Mouse (Mus musculus): Measurements from ENCODE around the gene Gabrb1. TPM values are rescaled to one million over a fixed set of nuclear protein-coding genes. Genes with fewer than 3 reads are reported as not detected.

The Gabrb1 gene
- 0.24 and 0.27 TPM in 2 replicates for polyA plus RNA-seq (2014; fragmentation: Nextera tagmentation; extraction: Ambion mirVana)

DNA sequence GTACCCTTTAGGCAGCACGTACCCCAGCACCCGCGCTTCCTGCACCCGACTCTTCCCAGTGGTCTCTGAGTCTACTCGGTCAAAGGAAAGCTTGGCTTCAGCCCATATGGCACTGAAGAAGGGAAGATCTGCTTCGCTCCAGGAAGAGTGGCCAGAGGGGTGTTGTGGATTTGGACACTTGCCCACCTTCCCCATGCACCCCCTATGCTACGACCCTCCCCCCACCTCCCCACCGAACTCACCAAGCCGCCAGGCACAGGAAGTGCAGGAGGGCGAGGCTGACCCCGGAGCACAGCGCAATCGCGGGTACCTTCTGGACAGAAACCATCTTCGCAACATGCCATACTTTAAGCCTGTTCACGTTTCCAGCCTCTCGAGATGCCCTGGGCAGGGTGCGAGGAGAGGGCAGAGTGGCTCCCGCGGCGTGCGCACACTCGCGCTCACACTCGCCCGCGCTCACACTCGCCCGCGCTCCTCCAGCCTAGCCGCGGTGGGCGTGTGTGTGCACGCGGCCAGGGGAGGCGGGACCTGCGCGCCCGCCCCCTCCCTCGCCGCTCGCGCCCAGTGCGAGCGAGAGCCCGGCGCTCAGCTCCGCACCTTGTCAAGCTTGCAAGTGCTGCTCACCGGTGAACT, at the start of gene Gabrb1:
TSS of gene Gabrb1 (plus strand) at position 632 of the 633 bp plus-strand sequence.
- Histone ChIP-seq H3K4me3 (ENCODE audit: low read depth, low read length) (peak within 1 kb of the TSS; percentile 52), H3K27ac (ENCODE audit: low read depth) (no peak within 1 kb of the TSS), H3K36me3 (ENCODE audit: insufficient read depth) (no peaks in the 10 kb centered on the region), H3K9me3 (ENCODE audit: low read depth, low read length) (no peaks in the 10 kb centered on the region), H3K4me1 (ENCODE audit: insufficient read depth) (no peaks in the 10 kb centered on the region), H3K4me2 (peak within 1 kb of the TSS; percentile 96), H3K27me3 (ENCODE audit: insufficient read depth, low read length) (peaks cover 14% of the 10 kb centered on the region; the same call in 1 of the 2 replicates), H3K9ac (peak within 1 kb of the TSS; percentile 39; the same call in 1 of the 2 replicates)
- under 1% methylated on average over 49 of the region's 49 CpGs for WGBS
- peak; percentile 91 for ATAC-seq (ENCODE audit: insufficient read depth)
- peak; percentile 57 for DNase-seq
- no peak for TF ChIP-seq CTCF (IDR thresholded peaks at IDR 0.05; ENCODE audit: low read depth)

DNA sequence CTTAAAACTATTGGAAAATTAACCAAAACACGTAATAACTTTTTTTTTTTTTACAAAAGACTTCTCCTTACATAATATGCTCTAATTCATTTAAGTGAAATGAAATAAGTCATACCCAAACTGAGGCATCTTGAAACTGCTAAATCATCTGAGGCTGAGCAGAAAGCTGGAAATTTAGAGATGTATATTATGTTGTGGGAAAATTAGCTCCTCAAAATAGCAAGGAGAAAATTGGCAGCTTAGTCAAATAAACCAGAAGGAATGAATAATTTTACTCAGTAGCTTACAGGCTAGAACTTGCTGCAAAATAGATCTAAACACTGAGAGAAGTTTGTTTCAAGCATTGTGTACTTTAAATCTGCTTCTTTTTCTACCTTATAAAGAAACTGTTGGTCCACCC, 49.2 kb upstream of the Gabrb1 start:
- Histone ChIP-seq H3K27me3 (ENCODE audit: insufficient read depth, low read length) (no peaks in the 10 kb centered on the region), H3K4me3 (ENCODE audit: low read depth, low read length) (no peak overlapping the region), H3K27ac (ENCODE audit: low read depth) (no peak overlapping the region), H3K36me3 (ENCODE audit: insufficient read depth) (no peaks in the 10 kb centered on the region), H3K9me3 (ENCODE audit: low read depth, low read length) (no peaks in the 10 kb centered on the region), H3K9ac (no peak overlapping the region), H3K4me2 (no peak overlapping the region), H3K4me1 (ENCODE audit: insufficient read depth) (no peaks in the 10 kb centered on the region)
- 84% methylated on average over 1 of the region's 1 CpGs for WGBS
- TF ChIP-seq CTCF (IDR thresholded peaks at IDR 0.05; ENCODE audit: low read depth): no peak
- ATAC-seq (ENCODE audit: insufficient read depth): no peak
- DNase-seq: no peak

DNA sequence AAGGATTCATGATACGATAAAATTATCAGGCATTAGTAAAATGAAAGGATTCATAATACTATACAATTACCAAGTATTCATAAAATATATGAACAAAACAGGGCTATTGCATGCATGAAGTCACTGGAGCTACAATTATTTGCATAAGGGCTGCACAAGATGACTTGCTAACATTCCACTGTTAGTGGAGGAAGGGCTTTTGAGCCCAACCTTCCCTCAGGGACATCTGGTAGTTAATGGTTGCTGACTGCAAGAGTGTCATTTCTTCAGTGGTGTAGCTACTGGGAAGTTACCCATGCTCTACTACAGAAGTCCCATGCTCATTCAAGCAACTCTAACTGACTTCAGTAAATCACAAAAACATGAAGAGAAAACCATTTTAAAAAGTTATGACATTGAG, 43.6 kb upstream of the Gabrb1 start:
- TF ChIP-seq CTCF (IDR thresholded peaks at IDR 0.05; ENCODE audit: low read depth): no peak
- Histone ChIP-seq H3K4me3 (ENCODE audit: low read depth, low read length) (no peak overlapping the region), H3K27me3 (ENCODE audit: insufficient read depth, low read length) (no peaks in the 10 kb centered on the region), H3K27ac (ENCODE audit: low read depth) (no peak overlapping the region), H3K36me3 (ENCODE audit: insufficient read depth) (no peaks in the 10 kb centered on the region), H3K9me3 (ENCODE audit: low read depth, low read length) (no peaks in the 10 kb centered on the region), H3K9ac (no peak overlapping the region), H3K4me2 (no peak overlapping the region), H3K4me1 (ENCODE audit: insufficient read depth) (no peaks in the 10 kb centered on the region)
- 98% methylated on average over 1 of the region's 1 CpGs for WGBS
- ATAC-seq (ENCODE audit: insufficient read depth) (no peak), DNase-seq (no peak)

DNA sequence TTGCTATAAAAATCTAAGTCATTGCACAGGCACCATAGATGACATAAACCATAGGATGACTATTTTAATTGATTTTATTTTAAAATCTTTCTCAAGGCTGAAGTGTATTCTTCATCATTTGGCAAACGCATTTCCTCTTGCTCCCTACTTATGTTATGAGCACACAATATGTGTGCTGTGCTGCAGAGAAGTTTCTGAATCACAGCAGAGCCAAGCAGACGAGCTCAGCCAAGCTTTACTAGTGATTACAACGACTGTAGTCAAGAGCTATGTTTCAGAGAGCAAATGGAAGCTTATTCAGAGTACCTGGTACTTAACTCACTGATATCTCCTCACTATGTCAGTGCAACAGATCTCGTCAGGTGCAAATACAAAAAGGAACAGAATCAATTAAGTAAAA, 41.2 kb upstream of the Gabrb1 start:
- no peak for TF ChIP-seq CTCF (IDR thresholded peaks at IDR 0.05; ENCODE audit: low read depth)
- 57% methylated on average over 4 of the region's 4 CpGs for WGBS
- H3K4me1 ChIP-seq (ENCODE audit: insufficient read depth): no peaks in the 10 kb centered on the region
- no peaks in the 10 kb centered on the region for H3K36me3 ChIP-seq (ENCODE audit: insufficient read depth)
- H3K4me3 ChIP-seq (ENCODE audit: low read depth, low read length): no peak overlapping the region
- no peak overlapping the region for H3K4me2 ChIP-seq
- DNase-seq (no peak), ATAC-seq (ENCODE audit: insufficient read depth) (no peak)
- H3K9me3 ChIP-seq (ENCODE audit: low read depth, low read length): no peaks in the 10 kb centered on the region
- no peaks in the 10 kb centered on the region for H3K27me3 ChIP-seq (ENCODE audit: insufficient read depth, low read length)
- no peak overlapping the region for H3K27ac ChIP-seq (ENCODE audit: low read depth)
- no peak overlapping the region for H3K9ac ChIP-seq

GRCm38 (mm10) chr5:71627820-71628219, 30.1 kb upstream of the Gabrb1 start:
- H3K4me2 ChIP-seq: no peak overlapping the region
- H3K9ac ChIP-seq: no peak overlapping the region
- H3K36me3 ChIP-seq (ENCODE audit: insufficient read depth): no peaks in the 10 kb centered on the region
- no peak overlapping the region for H3K27ac ChIP-seq (ENCODE audit: low read depth)
- H3K4me3 ChIP-seq (ENCODE audit: low read depth, low read length): no peak overlapping the region
- ATAC-seq (ENCODE audit: insufficient read depth): no peak
- H3K9me3 ChIP-seq (ENCODE audit: low read depth, low read length): no peaks in the 10 kb centered on the region
- no peaks in the 10 kb centered on the region for H3K27me3 ChIP-seq (ENCODE audit: insufficient read depth, low read length)
- DNase-seq: no peak
- H3K4me1 ChIP-seq (ENCODE audit: insufficient read depth): no peaks in the 10 kb centered on the region
- 86% methylated on average over 3 of the region's 3 CpGs for WGBS
- TF ChIP-seq CTCF (IDR thresholded peaks at IDR 0.05; ENCODE audit: low read depth): no peak

DNA sequence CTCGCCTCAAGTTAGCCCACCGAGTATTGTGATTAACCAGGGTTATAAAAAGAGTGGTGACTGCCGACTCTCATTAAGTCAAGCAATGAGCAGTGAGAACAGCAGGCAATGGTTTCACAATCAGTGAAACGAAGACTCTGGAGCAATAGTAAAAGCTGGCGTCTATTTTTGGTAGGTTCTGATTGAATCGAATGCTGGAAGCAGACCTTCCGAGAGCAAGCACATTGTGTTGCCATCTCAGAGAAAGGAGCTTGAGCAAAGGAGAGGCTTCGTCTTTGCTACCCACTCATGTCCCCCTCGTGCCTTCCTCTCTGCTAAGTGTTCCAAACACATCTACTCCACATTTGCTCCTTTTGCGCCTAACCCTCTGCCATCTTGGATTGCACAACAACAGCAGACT, 18.1 kb upstream of the Gabrb1 start:
- H3K4me2 ChIP-seq: no peak overlapping the region
- no peak for ATAC-seq (ENCODE audit: insufficient read depth)
- H3K4me1 ChIP-seq (ENCODE audit: insufficient read depth): no peaks in the 10 kb centered on the region
- DNase-seq: no peak
- no peak overlapping the region for H3K9ac ChIP-seq
- TF ChIP-seq CTCF (IDR thresholded peaks at IDR 0.05; ENCODE audit: low read depth): no peak
- 86% methylated on average over 10 of the region's 10 CpGs for WGBS
- no peak overlapping the region for H3K4me3 ChIP-seq (ENCODE audit: low read depth, low read length)
- H3K27ac ChIP-seq (ENCODE audit: low read depth): no peak overlapping the region
- no peaks in the 10 kb centered on the region for H3K9me3 ChIP-seq (ENCODE audit: low read depth, low read length)
- no peaks in the 10 kb centered on the region for H3K36me3 ChIP-seq (ENCODE audit: insufficient read depth)
- no peaks in the 10 kb centered on the region for H3K27me3 ChIP-seq (ENCODE audit: insufficient read depth, low read length)

- no peaks in the 10 kb centered on the region for H3K9me3 ChIP-seq (ENCODE audit: low read depth, low read length)
- TF ChIP-seq CTCF (IDR thresholded peaks at IDR 0.05; ENCODE audit: low read depth): no peak
- DNase-seq (no peak), ATAC-seq (ENCODE audit: insufficient read depth) (no peak)
- H3K9ac ChIP-seq: no peak overlapping the region
- H3K27me3 ChIP-seq (ENCODE audit: insufficient read depth, low read length): no peaks in the 10 kb centered on the region
- no peak overlapping the region for H3K4me3 ChIP-seq (ENCODE audit: low read depth, low read length)
- H3K36me3 ChIP-seq (ENCODE audit: insufficient read depth): no peaks in the 10 kb centered on the region
- H3K27ac ChIP-seq (ENCODE audit: low read depth): no peak overlapping the region
- H3K4me2 ChIP-seq: no peak overlapping the region
- H3K4me1 ChIP-seq (ENCODE audit: insufficient read depth): no peaks in the 10 kb centered on the region
- WGBS: 87% methylated on average over 2 of the region's 2 CpGs
Observed at GRCm38 (mm10) chr5:71648108-71648507, 9.8 kb upstream of the Gabrb1 start.

Measured in lung, embryonic 14.5 days (tissue).